Mouse (Mus musculus): ENCODE results near the gene Ubtd1.

GRCm38 (mm10) chr19:42045269-42046102 lies 63.9 kb downstream of the Ubtd1 start, which contains the start of gene Hoga1:
- TF ChIP-seq CTCF (IDR thresholded peaks at IDR 0.05; ENCODE audit: insufficient read depth, low read length) (peak; percentile 90), POLR2A (IDR thresholded peaks at IDR 0.05; ENCODE audit: borderline replicate concordance, extremely low read depth, low read depth, low read length) (peak; percentile 54; the same call in 1 of the 2 replicates)

Data from lung, adult 2 months (tissue).